Mouse (Mus musculus) cerebellum, postnatal 14 days (tissue): ENCODE data around the gene Anapc1.

Experiments used
- DNase-seq, 2 experiments: peaks; one replicate each; pipeline ENCODE4 v3.0.0; 2021; ENCODE audit warnings: mixed read lengths in 2 of 2

Anapc1 gene

DNA sequence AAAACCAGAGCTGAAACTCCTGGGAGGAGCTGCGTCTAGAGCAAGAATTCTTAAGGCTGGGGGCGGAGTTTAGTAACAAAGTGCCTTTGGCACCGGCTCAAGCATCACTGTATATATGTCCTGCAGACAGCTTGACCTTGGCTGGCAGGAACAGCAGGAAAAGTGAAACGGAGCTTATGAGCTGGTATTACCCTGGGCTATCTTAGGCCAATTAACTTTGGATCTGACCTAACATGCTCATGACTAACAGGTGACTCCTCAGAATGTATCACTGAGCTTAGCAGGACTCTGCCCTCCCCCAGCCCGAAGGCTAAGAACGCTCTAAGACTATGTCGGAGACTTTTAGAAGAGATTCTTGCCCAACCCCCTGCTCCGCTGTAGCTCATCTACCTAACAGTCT is 121.3 kb downstream of the Anapc1 start:
- DNase-seq, result no peak

DNA sequence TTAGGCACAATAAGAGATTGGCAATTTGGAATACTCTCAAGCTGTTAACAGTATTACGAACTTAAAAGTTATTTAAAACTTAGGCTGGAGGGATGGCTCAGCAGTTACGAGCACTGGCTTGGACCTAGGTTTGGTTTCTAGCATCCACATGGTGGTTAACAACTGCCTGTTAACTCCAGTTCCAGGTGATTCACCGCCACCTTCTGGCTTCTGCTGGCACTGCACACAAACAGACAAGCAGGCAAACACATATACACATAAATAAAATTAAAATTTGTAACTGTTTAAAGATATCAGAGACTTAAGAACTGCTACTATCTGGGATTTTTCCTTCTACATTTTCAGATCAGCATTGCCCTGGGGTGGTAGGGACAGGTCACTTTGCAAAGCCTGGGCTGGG is 123.0 kb downstream of the Anapc1 start:
- DNase-seq, result peak in 1 of 2 experiments; percentile 33
